ENCODE assay signal across 10 mouse cellular contexts in the genomic region with DNA sequence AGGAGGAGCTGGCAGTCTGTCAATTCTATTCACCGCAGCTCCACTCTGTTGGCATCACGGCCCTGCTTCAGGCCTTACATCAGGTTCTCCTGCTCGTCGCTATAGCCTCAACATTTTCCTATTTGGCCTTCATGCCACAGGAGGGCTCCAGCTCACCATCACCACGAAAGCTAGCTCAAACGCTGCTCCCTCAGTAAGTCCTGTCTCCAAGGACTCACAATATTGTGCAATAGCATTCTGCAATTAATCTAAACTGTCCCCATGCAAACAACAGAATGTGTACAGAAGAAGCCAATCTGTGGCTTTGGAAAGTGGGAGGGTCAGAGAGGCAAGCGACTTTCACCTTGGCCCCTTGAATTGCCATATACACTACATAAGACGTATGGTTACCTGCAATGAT. TPM values are rescaled to one million over a fixed set of nuclear protein-coding genes. Genes with fewer than 3 reads are reported as not detected.
DNase-seq lines count a peak whose midpoint lies in the region; TF ChIP-seq lines count a peak whose summit lies in the region.
"Had no signal": no experiment of that assay in that cellular context is flagged by ENCODE, and none has a peak within 500 bp of the region (broad histone marks: within the 10 kb centered on the region; RNA-seq: fewer than 3 reads in every experiment).

No protein-coding gene starts in this region.

- 54% methylated on average over 8 of the region's 8 CpGs for WGBS in lung, adult 2 months

- TF ChIP-seq CTCF in lung, adult 2 months (IDR thresholded peaks at IDR 0.05; ENCODE audit: insufficient read depth, low read length) = peak; percentile 74; the same call in 1 of the 2 replicates

- peaks cover 3% of the 10 kb centered on the region; the same call in 1 of the 2 replicates for H3K4me1 ChIP-seq in lung, adult 2 months (ENCODE audit: control insufficient read depth, insufficient read depth, low read length)
- H3K4me1 ChIP-seq: heart, embryonic 15.5 days had no signal

- H3K4me3 ChIP-seq in lung, adult 2 months (replicated peaks; ENCODE audit: extremely low read depth, low read depth, low read length) = no peak overlapping the region
- H3K4me3 ChIP-seq: heart, embryonic 15.5 days; megakaryocyte, embryonic 14.5 days had no signal

- DNase-seq in kidney, postnatal 36 days = peak; percentile 8 to 30
- no peak for DNase-seq in kidney, adult 8-10 months
- DNase-seq in adrenal gland, postnatal 14 days = peak; percentile 70
- peak; percentile 47 for DNase-seq in cerebellum, adult 9-10 months
- DNase-seq in lung, adult 2 months = no peak
- DNase-seq in gastrocnemius, postnatal 25 days = no peak
- no peak for DNase-seq in natural killer cell, adult 2 months (ENCODE audit: low spot score in 2 of 2)
- no peak for DNase-seq in thymus, postnatal 36 days

- no peak for TF ChIP-seq POLR2A in lung, adult 2 months (IDR thresholded peaks at IDR 0.05; ENCODE audit: borderline replicate concordance, extremely low read depth, low read depth, low read length)

RNA-seq across cellular contexts. Expression of a gene that starts 27.8 kb away (rescaled TPM):
- 97.8 and 131 TPM in 2 replicates for total RNA-seq in adrenal gland, postnatal 14 days (2021)
- polyA plus RNA-seq in lung, adult 2 months (2012; rRNA removed) = 16.2 and 32.2 TPM in 2 replicates
- 1 to 10 TPM; 3.2 to 7.5 TPM for total RNA-seq in gastrocnemius, postnatal 25 days (2021)

Comparison
In these comparisons a context has a peak if more than half of its experiments do, and no peak if none do; other contexts are left out.
1. DNase-seq: peak in kidney, postnatal 36 days (2 of 2), adrenal gland, postnatal 14 days (single experiment) and cerebellum, adult 9-10 months (single experiment); none in kidney, adult 8-10 months (0 of 2), lung, adult 2 months (single experiment), gastrocnemius, postnatal 25 days (single experiment), natural killer cell, adult 2 months (0 of 2) and thymus, postnatal 36 days (0 of 2).
2. RNA of a gene that starts 27.8 kb away (total RNA-seq): 97.8 to 131 TPM in adrenal gland, postnatal 14 days; 3.2 to 7.5 TPM in gastrocnemius, postnatal 25 days; every median in the first group is over 10 times any median in the second.